Mouse (Mus musculus): ENCODE data around the gene Gm11565.
"Not testable (repeated sequence)": the region's sequence is repeated elsewhere in the genome, so short reads cannot be mapped to it uniquely, and the experiment has no call there.

Gm11565 gene

GRCm38 (mm10) chr11:99914451-99914850 is at the start of gene Gm11565:
Gm11565 (plus strand) TSS chr11:99914751.
- TF ChIP-seq GATA4 (IDR thresholded peaks at IDR 0.05; ENCODE audit: insufficient replicate concordance, low read length), result no peak

- not testable (repeated sequence) for TF ChIP-seq GATA4 (IDR thresholded peaks at IDR 0.05; ENCODE audit: insufficient replicate concordance, low read length)
These were observed 41.5 kb upstream of the Gm11565 start, which contains the start of gene Krtap9-1 for GRCm38 (mm10) chr11:99873089-99873488. Krtap9-1 (plus strand) TSS chr11:99873389.

- not testable (repeated sequence) for TF ChIP-seq GATA4 (IDR thresholded peaks at IDR 0.05; ENCODE audit: insufficient replicate concordance, low read length)
These were observed 35.7 kb upstream of the Gm11565 start, which contains the start of gene Gm11567 for GRCm38 (mm10) chr11:99878887-99879286. Gm11567 (plus strand) TSS chr11:99879187.

- TF ChIP-seq GATA4 (IDR thresholded peaks at IDR 0.05; ENCODE audit: insufficient replicate concordance, low read length), result no peak
These were observed 6.9 kb upstream of the Gm11565 start, which contains the start of gene Krtap31-1 for GRCm38 (mm10) chr11:99907620-99908019. Krtap31-1 (plus strand) TSS chr11:99907920.

GRCm38 (mm10) chr11:99935991-99936390 is 21.4 kb downstream of the Gm11565 start, which contains the start of gene Krtap31-2:
Krtap31-2 (plus strand) TSS chr11:99936291.
- no peak for TF ChIP-seq GATA4 (IDR thresholded peaks at IDR 0.05; ENCODE audit: insufficient replicate concordance, low read length)

- TF ChIP-seq GATA4 (IDR thresholded peaks at IDR 0.05; ENCODE audit: insufficient replicate concordance, low read length), result no peak
These were observed 23.3 kb downstream of the Gm11565 start for GRCm38 (mm10) chr11:99937751-99938264.

GRCm38 (mm10) chr11:99948175-99948574 is 33.6 kb downstream of the Gm11565 start, which contains the start of gene Krtap9-5:
Krtap9-5 (plus strand) TSS chr11:99948475.
- TF ChIP-seq GATA4 (IDR thresholded peaks at IDR 0.05; ENCODE audit: insufficient replicate concordance, low read length), result no peak

- no peak for TF ChIP-seq GATA4 (IDR thresholded peaks at IDR 0.05; ENCODE audit: insufficient replicate concordance, low read length)
These were observed 49.7 kb downstream of the Gm11565 start for GRCm38 (mm10) chr11:99964213-99964612.
